Mouse (Mus musculus): ENCODE data around the gene Acp5. TPM values are rescaled to one million over a fixed set of nuclear protein-coding genes. Genes with fewer than 3 reads are reported as not detected.
"Not testable (repeated sequence)": the region's sequence is repeated elsewhere in the genome, so short reads cannot be mapped to it uniquely, and the experiment has no call there.

Gene Acp5
- total and polyA plus RNA-seq, 2 experiments from 2014 or later: 0.63 to 1.8 TPM

- WGBS: 24% methylated on average over 10 of the region's 10 CpGs
- DNase-seq (ENCODE audit: low spot score) (peak; percentile 86), ATAC-seq (0 out of 2 replicates have a peak, but pooled peaks have one; percentile 6)
- Histone ChIP-seq H3K27ac (no peak overlapping the region), H3K4me2 (ENCODE audit: low read depth, low read length) (peak overlapping the region; percentile 34; the same call in 1 of the 2 replicates), H3K27me3 (ENCODE audit: insufficient read depth, low read length) (no peaks in the 10 kb centered on the region), H3K4me1 (ENCODE audit: insufficient read depth, low read length) (0 out of 2 replicates have a peak, but pooled peaks cover 3% of the 10 kb centered on the region), H3K4me3 (ENCODE audit: low read length) (no peak overlapping the region), H3K36me3 (ENCODE audit: insufficient read depth, low read length) (no peaks in the 10 kb centered on the region), H3K9ac (replicated peaks; ENCODE audit: low read length) (no peak overlapping the region), H3K9me3 (ENCODE audit: low read length) (no peaks in the 10 kb centered on the region)
- peak; percentile 82 for TF ChIP-seq CTCF (IDR thresholded peaks at IDR 0.05; ENCODE audit: low read depth)
Observed at GRCm38 (mm10) chr9:22155614-22156013, 20.1 kb upstream of the Acp5 start.

- Histone ChIP-seq H3K4me2 (ENCODE audit: low read depth, low read length) (no peak overlapping the region), H3K4me1 (ENCODE audit: insufficient read depth, low read length) (0 out of 2 replicates have a peak, but pooled peaks cover 3% of the 10 kb centered on the region), H3K27me3 (ENCODE audit: insufficient read depth, low read length) (no peaks in the 10 kb centered on the region), H3K9ac (replicated peaks; ENCODE audit: low read length) (no peak overlapping the region), H3K36me3 (ENCODE audit: insufficient read depth, low read length) (no peaks in the 10 kb centered on the region), H3K9me3 (ENCODE audit: low read length) (no peaks in the 10 kb centered on the region), H3K4me3 (ENCODE audit: low read length) (no peak overlapping the region), H3K27ac (no peak overlapping the region)
- DNase-seq (ENCODE audit: low spot score): no peak
- WGBS: 92% methylated on average over 3 of the region's 3 CpGs
- ATAC-seq: no peak
- peak; percentile 34; the same call in 1 of the 2 replicates for TF ChIP-seq CTCF (IDR thresholded peaks at IDR 0.05; ENCODE audit: low read depth)
Observed at GRCm38 (mm10) chr9:22153810-22154209, 18.3 kb upstream of the Acp5 start.

- H3K27me3 ChIP-seq (ENCODE audit: insufficient read depth, low read length): no peaks in the 10 kb centered on the region
- WGBS: 79% methylated on average over 2 of the region's 2 CpGs
- H3K9ac ChIP-seq (replicated peaks; ENCODE audit: low read length): no peak overlapping the region
- H3K9me3 ChIP-seq (ENCODE audit: low read length): no peaks in the 10 kb centered on the region
- no peaks in the 10 kb centered on the region for H3K4me1 ChIP-seq (ENCODE audit: insufficient read depth, low read length)
- ATAC-seq (no peak), DNase-seq (ENCODE audit: low spot score) (no peak)
- no peak overlapping the region for H3K4me3 ChIP-seq (ENCODE audit: low read length)
- no peak for TF ChIP-seq CTCF (IDR thresholded peaks at IDR 0.05; ENCODE audit: low read depth)
- no peaks in the 10 kb centered on the region for H3K36me3 ChIP-seq (ENCODE audit: insufficient read depth, low read length)
- no peak overlapping the region for H3K27ac ChIP-seq
- no peak overlapping the region for H3K4me2 ChIP-seq (ENCODE audit: low read depth, low read length)
Observed at GRCm38 (mm10) chr9:22150946-22151345, 15.4 kb upstream of the Acp5 start.

GRCm38 (mm10) chr9:22150249-22150693 lies 14.8 kb upstream of the Acp5 start:
- DNase-seq (ENCODE audit: low spot score); H3K36me3 ChIP-seq (ENCODE audit: insufficient read depth, low read length); H3K27ac ChIP-seq; H3K9me3 ChIP-seq (ENCODE audit: low read length); H3K4me3 ChIP-seq (ENCODE audit: low read length); H3K4me2 ChIP-seq (ENCODE audit: low read depth, low read length); H3K4me1 ChIP-seq (ENCODE audit: insufficient read depth, low read length); H3K9ac ChIP-seq (replicated peaks; ENCODE audit: low read length); H3K27me3 ChIP-seq (ENCODE audit: insufficient read depth, low read length); ATAC-seq: not testable (repeated sequence)
- 85% methylated on average over 7 of the region's 7 CpGs for WGBS

GRCm38 (mm10) chr9:22149426-22150248 lies 14.1 kb upstream of the Acp5 start:
- Histone ChIP-seq H3K27me3 (ENCODE audit: insufficient read depth, low read length) (no peaks in the 10 kb centered on the region), H3K27ac (no peak overlapping the region), H3K9me3 (ENCODE audit: low read length) (no peaks in the 10 kb centered on the region), H3K4me2 (ENCODE audit: low read depth, low read length) (no peak overlapping the region), H3K36me3 (ENCODE audit: insufficient read depth, low read length) (no peaks in the 10 kb centered on the region), H3K4me1 (ENCODE audit: insufficient read depth, low read length) (no peaks in the 10 kb centered on the region), H3K9ac (replicated peaks; ENCODE audit: low read length) (no peak overlapping the region), H3K4me3 (ENCODE audit: low read length) (no peak overlapping the region)
- DNase-seq (ENCODE audit: low spot score) (no peak), ATAC-seq (no peak)
- no peak for TF ChIP-seq CTCF (IDR thresholded peaks at IDR 0.05; ENCODE audit: low read depth)
- 81% methylated on average over 20 of the region's 20 CpGs for WGBS

- Histone ChIP-seq H3K4me2 (ENCODE audit: low read depth, low read length) (no peak overlapping the region), H3K4me3 (ENCODE audit: low read length) (no peak overlapping the region), H3K27me3 (ENCODE audit: insufficient read depth, low read length) (no peaks in the 10 kb centered on the region), H3K9me3 (ENCODE audit: low read length) (no peaks in the 10 kb centered on the region), H3K9ac (replicated peaks; ENCODE audit: low read length) (no peak overlapping the region), H3K4me1 (ENCODE audit: insufficient read depth, low read length) (no peaks in the 10 kb centered on the region), H3K36me3 (ENCODE audit: insufficient read depth, low read length) (no peaks in the 10 kb centered on the region), H3K27ac (no peak overlapping the region)
- WGBS: 83% methylated on average over 6 of the region's 8 CpGs
- DNase-seq (ENCODE audit: low spot score): no peak
- ATAC-seq: no peak
- no peak for TF ChIP-seq CTCF (IDR thresholded peaks at IDR 0.05; ENCODE audit: low read depth)
Observed at GRCm38 (mm10) chr9:22144304-22144965, 8.9 kb upstream of the Acp5 start.
